Mouse (Mus musculus) thymus, adult 2 months (tissue): Measurements from ENCODE around the gene Zc3h15.

ENCODE experiments used
- CTCF ChIP-seq: fragments of 200-500 bp; IDR thresholded peaks from 2 replicates; pipeline ENCODE4 v1.5.1; 2012; ENCODE audit warnings: mild to moderate bottlenecking, control low read depth, low read length, moderate library complexity, borderline replicate concordance; ENCODE audit not compliant: control insufficient read depth, poor library complexity, insufficient read depth; ENCODE audit errors: extremely low read depth
- POLR2A ChIP-seq: fragments of 200-500 bp; IDR thresholded peaks from 2 replicates; pipeline ENCODE4 v1.6.1; 2012; ENCODE audit warnings: mild to moderate bottlenecking, low read length, control low read depth, moderate library complexity; ENCODE audit not compliant: control insufficient read depth, poor library complexity, insufficient read depth; ENCODE audit errors: extremely low read depth

- no peak for TF ChIP-seq CTCF
- TF ChIP-seq POLR2A = no peak
Observed at GRCm38 (mm10) chr2:83709896-83710524, 65.8 kb downstream of the Zc3h15 start.
